ENCODE assay signal across 11 mouse cellular contexts in genomic region chr19:45308676-45309275, GRCm38 (mm10). TPM values are rescaled to one million over a fixed set of nuclear protein-coding genes. Genes with fewer than 3 reads are reported as not detected.
DNase-seq lines count a peak whose midpoint lies in the region; ATAC-seq and TF ChIP-seq lines count a peak whose summit lies in the region.
"Had no signal": no experiment of that assay in that cellular context is flagged by ENCODE, and none has a peak within 500 bp of the region (broad histone marks: within the 10 kb centered on the region; RNA-seq: fewer than 3 reads in every experiment).

No protein-coding gene starts in this region.

- H3K79me3 ChIP-seq in C2C12 (ENCODE audit: low read depth): no peaks in the 10 kb centered on the region

- WGBS in heart, postnatal 0 days: 59% methylated on average over 8 of the region's 8 CpGs
- 50% methylated on average over 8 of the region's 8 CpGs for WGBS in liver, embryonic 14.5 days (ENCODE audit: insufficient replicate concordance)

- H3K4me1 ChIP-seq in heart, postnatal 0 days (ENCODE audit: control insufficient read depth, insufficient read depth): peaks cover 7% of the 10 kb centered on the region; the same call in 1 of the 2 replicates
- H3K4me1 ChIP-seq in liver, embryonic 14.5 days (replicated peaks; ENCODE audit: control insufficient read depth in 2 of 2, insufficient read depth in 2 of 2, low read length in 1 of 2): peaks cover 0 to 2% of the 10 kb centered on the region in 2 experiments; a peak in 2 of 4 replicates

- peak; percentile 34; the same call in 1 of the 2 replicates for TF ChIP-seq CTCF in heart, postnatal 0 days (IDR thresholded peaks at IDR 0.05; ENCODE audit: low read depth)
- peak; percentile 33 for TF ChIP-seq CTCF in C2C12 (IDR thresholded peaks at IDR 0.05; ENCODE audit: control insufficient read depth, insufficient read depth, insufficient read length)
- TF ChIP-seq CTCF in liver, embryonic 14.5 days (IDR thresholded peaks at IDR 0.05; ENCODE audit: low read depth): peak; percentile 74

- no peak overlapping the region for H3ac ChIP-seq in C2C12 (ENCODE audit: control insufficient read depth, insufficient read length, low read depth)

- TF ChIP-seq EP300 in heart, postnatal 0 days (IDR thresholded peaks at IDR 0.05; ENCODE audit: low read depth): no peak
- TF ChIP-seq EP300 in liver, embryonic 14.5 days (IDR thresholded peaks at IDR 0.05; ENCODE audit: low read depth): no peak

- H3K27ac ChIP-seq in heart, postnatal 0 days (ENCODE audit: low read depth): no peak overlapping the region
- no peak overlapping the region for H3K27ac ChIP-seq in liver, embryonic 14.5 days

- H3K4me3 ChIP-seq in heart, postnatal 0 days (ENCODE audit: low read depth, low read length): no peak overlapping the region
- H3K4me3 ChIP-seq in C2C12 (ENCODE audit: insufficient read depth, poor library complexity, severe bottlenecking): no peak overlapping the region
- no peak overlapping the region for H3K4me3 ChIP-seq in liver, embryonic 14.5 days (ENCODE audit: insufficient read depth in 1 of 2, low read depth in 2 of 2, low read length in 2 of 2)
- H3K4me3 ChIP-seq: myocyte had no signal

- H3K4me2 ChIP-seq in heart, postnatal 0 days (ENCODE audit: low read depth, low read length): no peak overlapping the region
- no peak overlapping the region for H3K4me2 ChIP-seq in liver, embryonic 14.5 days (ENCODE audit: low read depth)
- H3K4me2 ChIP-seq: heart, embryonic 11.5 days had no signal

- no peak overlapping the region for H3K9ac ChIP-seq in heart, postnatal 0 days (replicated peaks; ENCODE audit: low read depth, low read length)
- H3K9ac ChIP-seq in liver, embryonic 14.5 days (replicated peaks): no peak overlapping the region

- ATAC-seq in heart, postnatal 0 days (ENCODE audit: insufficient read depth, low read depth): no peak
- ATAC-seq in liver, embryonic 14.5 days (ENCODE audit: insufficient read depth): no peak

- no peak for DNase-seq in heart, postnatal 0 days (ENCODE audit: low spot score)
- DNase-seq in heart, postnatal 25 days (ENCODE audit: low spot score): no peak
- peak; percentile 52 to 68 for DNase-seq in adrenal gland, postnatal 36 days
- DNase-seq in liver, embryonic 14.5 days (ENCODE audit: low read depth in 3 of 3, low spot score in 3 of 3): no peak
- DNase-seq in cerebellum, postnatal 36 days: no peak
- DNase-seq in embryo, embryonic 9.5 days (ENCODE audit: extremely low spot score): no peak
- DNase-seq in cerebellum, adult 11-12 months: no peak

- peaks cover 22% of the 10 kb centered on the region; the same call in 1 of the 2 replicates for H3K27me3 ChIP-seq in heart, postnatal 0 days (ENCODE audit: control insufficient read depth, insufficient read depth, low read length)
- peaks cover 8% of the 10 kb centered on the region for H3K27me3 ChIP-seq in C2C12 (ENCODE audit: control insufficient read depth, insufficient read depth, insufficient read length)
- H3K27me3 ChIP-seq in liver, embryonic 14.5 days (ENCODE audit: control insufficient read depth, insufficient read depth, low read length): peaks cover 11% of the 10 kb centered on the region

- no peaks in the 10 kb centered on the region for H3K79me2 ChIP-seq in C2C12 (ENCODE audit: control insufficient read depth, insufficient read depth)

- H3K36me3 ChIP-seq in heart, postnatal 0 days (replicated peaks; ENCODE audit: control insufficient read depth, insufficient read depth, low read length): no peaks in the 10 kb centered on the region
- H3K36me3 ChIP-seq in C2C12 (ENCODE audit: control insufficient read depth, insufficient read depth): no peaks in the 10 kb centered on the region
- H3K36me3 ChIP-seq in liver, embryonic 14.5 days (replicated peaks; ENCODE audit: control insufficient read depth, insufficient read depth, low read depth): no peaks in the 10 kb centered on the region
- H3K36me3 ChIP-seq: G1E had no signal

- H3K9me3 ChIP-seq in heart, postnatal 0 days (replicated peaks; ENCODE audit: control insufficient read depth, low read length): no peaks in the 10 kb centered on the region
- no peaks in the 10 kb centered on the region for H3K9me3 ChIP-seq in liver, embryonic 14.5 days (ENCODE audit: control insufficient read depth, low read length)
- H3K9me3 ChIP-seq: G1E had no signal

- intact Hi-C loops in heart, postnatal 25 days (cut with DNase I): no loop called here

TF ChIP-seq in C2C12, 6 proteins besides CTCF, POLR2A, EP300 and RAD21:
- no peak for TF ChIP-seq MAX (IDR thresholded peaks at IDR 0.05)
- no peak for TF ChIP-seq CEBPB (IDR thresholded peaks at IDR 0.05; ENCODE audit: low read depth)
- TF ChIP-seq MYOG (IDR thresholded peaks at IDR 0.05; ENCODE audit: control insufficient read depth, extremely low read depth, insufficient read length): no peak
- TF ChIP-seq MYOD1 (IDR thresholded peaks at IDR 0.05; ENCODE audit: control insufficient read depth, insufficient read length, low read depth): no peak
- no peak for TF ChIP-seq USF1 (IDR thresholded peaks at IDR 0.05; ENCODE audit: low read depth)
- TF ChIP-seq FOSL1 (IDR thresholded peaks at IDR 0.05; ENCODE audit: insufficient read depth, low read length, poor library complexity, severe bottlenecking): no peak

RNA-seq across cellular contexts. Expression of gene Btrc, which starts 54.8 kb away (rescaled TPM):
- total RNA-seq in heart, postnatal 0 days (2014; rRNA removed; ENCODE audit: low replicate concordance): 21.1 and 28.5 TPM in 2 replicates
- 21.9 and 24.9 TPM in 2 replicates for polyA plus RNA-seq in heart, postnatal 0 days (2015; fragmentation: Nextera tagmentation; extraction: Ambion mirVana)
- total RNA-seq in heart, postnatal 25 days (2021): 10 to 100 TPM; 15.6 to 20.4 TPM
- polyA plus RNA-seq in C2C12 (2012; fragmentation: generic; extraction: Trizol): 11.9 TPM
- total RNA-seq in adrenal gland, postnatal 36 days (2021): 10 to 100 TPM; 33.8 to 37.3 TPM
- polyA plus RNA-seq in liver, embryonic 14.5 days (2012; rRNA removed): 21.0 and 27.6 TPM in 2 replicates
- 40.3 and 46.7 TPM in 2 replicates for polyA plus RNA-seq in liver, embryonic 14.5 days (2014; fragmentation: Nextera tagmentation; extraction: Ambion mirVana)

Comparison
In these comparisons a context has a peak if more than half of its experiments do, and no peak if none do; other contexts are left out.
1. DNase-seq: peak in adrenal gland, postnatal 36 days (2 of 2); none in heart, postnatal 0 days (single experiment), heart, postnatal 25 days (single experiment), liver, embryonic 14.5 days (0 of 3), cerebellum, postnatal 36 days (0 of 2), embryo, embryonic 9.5 days (single experiment) and cerebellum, adult 11-12 months (single experiment).
2. Peak in every context shown above with its lines, with median percentiles within 50 percentile points of each other: CTCF ChIP-seq.